Mouse (Mus musculus) c-Kit-positive CD71-positive TER-119-negative erythroid progenitor cells, embryonic 14.5 days (primary cell): ENCODE measurements around the gene Poldip2.
A peak's percentile ranks its signal among the peaks of the same experiment; 100 is the strongest.
"Not testable (repeated sequence)": the region's sequence is repeated elsewhere in the genome, so short reads cannot be mapped to it uniquely, and the experiment has no call there.

Experiments used
- DNase-seq: peaks from one replicate; pipeline ENCODE4 v3.0.0-alpha.2; 2013; ENCODE audit warnings: low read depth

Poldip2 gene

GRCm38 (mm10) chr11:78501529-78501928, 10.5 kb upstream of the Poldip2 start:
- DNase-seq: no peak

- no peak for DNase-seq
Measured at GRCm38 (mm10) chr11:78502909-78503650, 8.9 kb upstream of the Poldip2 start, which contains the start of gene Sebox. Sebox (plus strand) TSS chr11:78503447.

GRCm38 (mm10) chr11:78505430-78505829, 6.6 kb upstream of the Poldip2 start:
- DNase-seq: no peak

GRCm38 (mm10) chr11:78509148-78509547, 2.8 kb upstream of the Poldip2 start:
- no peak for DNase-seq

- no peak for DNase-seq
Measured at GRCm38 (mm10) chr11:78513106-78513790, 1.3 kb downstream of the Poldip2 start.

DNA sequence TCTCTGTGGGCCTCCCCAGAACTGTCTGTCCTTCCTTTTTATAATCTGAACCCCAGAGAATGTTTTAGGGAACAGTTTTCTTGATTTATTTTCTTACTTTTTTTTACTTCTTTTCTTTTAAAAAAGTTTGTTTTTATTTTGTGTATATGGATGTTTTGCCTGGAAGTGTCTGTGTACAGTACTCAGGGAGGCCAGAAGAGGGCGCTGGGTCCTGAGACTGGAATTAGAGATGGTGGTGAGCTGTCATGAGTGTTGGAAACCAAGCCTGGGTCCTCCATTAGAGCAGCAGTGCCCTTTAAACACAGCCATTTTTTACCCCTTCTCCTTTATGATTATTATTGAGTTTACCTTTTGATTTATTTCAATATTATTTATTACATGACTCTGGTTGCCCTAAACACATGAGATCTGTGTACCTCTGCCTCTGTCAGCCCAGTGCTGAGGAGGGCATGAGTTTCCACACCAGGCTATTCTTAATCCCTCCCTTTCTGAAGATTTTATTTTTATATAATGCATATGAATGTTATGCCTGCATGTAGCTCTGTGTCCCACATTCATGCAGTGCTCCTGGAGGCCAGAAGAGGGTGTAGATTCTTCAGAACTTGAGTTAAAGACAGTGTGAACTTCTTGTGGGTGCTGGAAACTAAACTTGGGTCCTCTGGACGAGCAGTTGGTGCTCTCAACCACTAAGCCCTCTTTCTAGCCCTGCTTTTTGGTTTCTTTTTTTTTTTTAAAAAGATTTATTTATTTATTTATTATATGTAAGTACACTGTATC, 3.7 kb downstream of the Poldip2 start:
- no peak for DNase-seq

DNA sequence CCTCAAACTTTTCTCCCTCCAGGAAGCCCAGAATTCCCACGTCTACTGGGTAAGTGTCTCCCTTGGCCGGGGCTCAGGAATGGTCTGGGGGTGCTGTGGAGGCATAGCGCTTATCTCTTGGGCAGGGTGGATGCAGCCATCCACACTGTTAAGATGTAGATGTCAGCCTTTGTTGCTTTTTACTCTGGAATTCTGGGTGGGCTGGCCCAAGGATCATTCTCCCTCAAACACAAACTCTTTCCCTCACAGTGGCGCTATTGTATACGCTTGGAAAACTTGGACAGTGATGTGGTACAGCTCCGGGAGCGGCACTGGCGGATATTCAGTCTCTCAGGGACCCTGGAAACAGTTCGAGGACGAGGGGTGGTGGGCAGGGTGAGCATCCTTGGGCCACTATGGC, 6.9 kb downstream of the Poldip2 start:
- no peak for DNase-seq

DNA sequence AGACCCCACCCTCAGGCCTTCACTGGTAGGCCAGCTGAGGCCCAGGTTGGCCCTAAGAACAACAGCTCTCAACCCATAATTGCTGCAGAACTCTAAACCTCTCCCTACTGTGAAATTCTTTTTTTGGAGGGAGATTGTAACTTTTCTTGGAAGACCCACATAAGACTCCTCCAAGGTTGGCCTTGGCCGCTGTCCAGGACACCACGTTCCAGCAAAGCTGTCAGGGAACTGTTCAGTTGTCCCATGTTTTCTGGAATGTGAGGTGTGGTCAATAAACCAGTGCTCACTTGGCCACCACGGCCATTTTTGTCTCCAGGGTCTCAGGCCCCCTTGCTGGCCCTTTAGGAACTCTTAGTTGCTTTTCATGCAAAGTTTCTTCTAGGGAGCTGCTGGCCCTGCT, 9.9 kb downstream of the Poldip2 start:
- no peak for DNase-seq

- no peak for DNase-seq
Measured at GRCm38 (mm10) chr11:78522481-78522997, 10.5 kb downstream of the Poldip2 start.

DNA sequence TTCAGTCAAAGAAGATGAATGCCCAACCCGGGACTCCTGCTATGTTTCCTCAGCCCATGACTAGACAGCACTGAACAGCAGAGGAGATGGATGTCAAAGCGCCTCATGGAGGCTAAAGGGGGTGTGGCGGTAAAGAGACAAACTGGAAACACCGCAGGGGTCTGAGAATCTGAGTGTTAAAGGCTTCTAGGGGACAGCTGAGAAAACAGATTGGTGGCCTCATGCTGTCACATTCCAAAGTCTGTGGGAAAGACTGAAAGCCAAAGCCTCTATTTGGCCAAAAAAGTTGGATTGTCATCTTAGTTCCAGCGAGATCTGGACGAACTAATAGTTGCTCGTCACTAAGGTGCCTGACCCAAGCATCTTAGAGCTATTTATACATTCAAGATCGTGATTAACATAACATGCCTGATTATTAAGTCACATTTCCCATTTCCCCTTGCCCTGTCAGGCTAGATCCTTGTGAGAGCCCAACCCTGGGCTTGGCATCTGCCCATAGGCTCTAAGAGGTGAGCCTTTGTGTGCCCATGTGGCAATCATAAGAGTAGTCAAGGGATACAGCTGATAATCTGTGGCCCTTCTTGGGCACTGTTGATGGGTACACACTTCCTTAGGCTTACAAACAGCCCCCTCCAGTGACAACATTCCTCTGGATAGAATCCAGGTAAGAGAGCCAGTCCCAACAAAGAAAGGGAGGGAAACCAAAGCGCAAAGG, 11.4 kb downstream of the Poldip2 start:
- no peak for DNase-seq

DNA sequence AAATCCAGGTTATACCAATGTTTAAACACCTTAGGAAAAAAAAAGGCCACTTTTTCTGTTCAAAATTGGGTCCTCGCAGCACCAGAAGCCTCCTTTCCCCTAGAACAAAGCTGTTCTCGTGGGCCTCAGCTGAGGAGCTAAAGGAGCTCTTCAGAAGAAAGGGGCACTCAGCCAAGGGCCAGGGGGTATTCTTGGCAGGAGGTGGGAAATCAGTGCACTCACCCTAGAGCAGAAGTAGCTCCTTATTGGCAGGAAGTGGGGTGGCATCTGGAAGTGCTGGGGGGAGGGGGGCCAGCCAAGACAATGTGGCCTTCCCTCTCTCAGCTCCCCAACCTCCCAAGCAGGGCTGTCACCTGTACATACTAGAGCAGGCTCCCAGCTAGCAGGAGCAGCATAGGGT, 12.8 kb downstream of the Poldip2 start:
- no peak for DNase-seq

DNA sequence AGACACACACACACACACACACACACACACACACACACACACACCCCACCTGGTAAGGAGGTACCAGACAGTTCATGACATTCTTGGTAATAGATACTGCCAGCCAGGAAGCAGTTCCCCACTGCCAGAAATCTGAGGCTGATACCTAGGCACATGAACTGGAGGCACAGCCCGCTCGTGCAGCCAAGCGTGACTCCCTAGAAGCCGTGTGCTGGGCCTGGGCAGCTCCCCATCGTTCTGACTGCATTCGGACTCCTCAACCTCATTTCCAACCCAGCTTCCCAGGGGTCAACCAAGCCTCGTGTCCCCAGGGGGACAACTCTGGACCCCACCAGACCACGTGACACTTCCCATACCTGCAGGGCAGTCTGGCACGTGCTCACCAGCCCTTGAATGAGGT, 16.7 kb downstream of the Poldip2 start:
- DNase-seq: no peak

GRCm38 (mm10) chr11:78530001-78530400, 18.0 kb downstream of the Poldip2 start:
- DNase-seq: no peak

- no peak for DNase-seq
Measured at GRCm38 (mm10) chr11:78531046-78531445, 19.1 kb downstream of the Poldip2 start.

DNA sequence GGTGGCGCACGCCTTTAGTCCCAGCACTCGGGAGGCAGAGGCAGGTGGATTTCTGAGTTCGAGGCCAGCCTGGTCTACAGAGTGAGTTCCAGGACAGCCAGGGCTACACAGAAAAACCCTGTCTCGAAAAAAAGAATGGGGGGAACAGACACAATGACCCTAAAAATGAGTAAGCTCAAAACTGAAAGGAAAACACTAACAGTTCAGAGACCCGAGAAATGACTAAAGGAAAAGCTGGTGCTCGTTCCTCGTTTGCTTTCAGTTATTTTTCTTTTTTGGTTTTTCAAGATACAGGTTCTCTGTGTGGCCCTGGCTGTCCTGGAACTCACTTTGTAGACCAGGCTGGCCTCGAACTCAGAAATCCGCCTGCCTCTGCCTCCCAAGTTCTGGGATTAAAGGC, 19.5 kb downstream of the Poldip2 start:
- not testable (repeated sequence) for DNase-seq

- DNase-seq: no peak
Measured at GRCm38 (mm10) chr11:78534516-78534915, 22.5 kb downstream of the Poldip2 start.

DNA sequence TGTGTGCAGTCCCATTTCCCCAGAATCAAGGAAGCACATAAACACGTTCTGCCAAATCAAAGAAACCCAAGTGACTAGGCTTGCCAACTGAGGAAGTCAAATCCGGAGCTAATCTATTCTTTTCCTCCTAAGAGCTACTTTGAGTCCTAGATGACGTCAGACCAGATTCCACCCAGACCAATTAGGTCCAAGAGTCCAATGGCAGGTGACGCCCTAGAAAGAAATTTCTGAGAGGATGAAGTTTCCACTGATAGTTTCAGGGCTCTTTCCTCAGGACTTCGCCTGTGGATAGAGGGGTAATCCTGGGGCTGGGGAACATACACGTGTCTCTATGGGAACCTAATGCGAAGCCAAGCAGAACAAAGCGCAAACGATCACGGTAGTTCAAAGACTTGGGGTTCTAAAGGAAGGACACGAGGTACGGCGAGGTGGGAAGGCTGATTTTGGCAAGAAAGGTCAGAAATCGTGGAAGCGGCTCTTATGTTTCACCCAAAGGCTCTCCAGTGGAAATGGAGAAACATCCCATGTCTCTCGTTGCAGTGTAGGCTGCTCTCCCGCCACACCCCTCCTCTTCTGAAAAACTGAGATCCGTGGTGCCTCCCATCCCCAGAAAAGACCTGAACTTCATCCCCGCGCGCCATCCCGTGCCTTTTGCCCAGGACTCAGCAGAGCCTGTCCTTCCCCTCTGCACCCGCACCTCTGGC, 23.5 kb downstream of the Poldip2 start:
- no peak for DNase-seq

GRCm38 (mm10) chr11:78536080-78536689, 24.2 kb downstream of the Poldip2 start, which contains the start of the genes Tnfaip1 and Ift20:
Tnfaip1 (minus strand) TSS chr11:78536332.
Ift20 (plus strand) TSS chr11:78536361.
- peak; percentile 99 for DNase-seq

- DNase-seq: no peak
Measured at GRCm38 (mm10) chr11:78536690-78537084, 24.7 kb downstream of the Poldip2 start.

DNA sequence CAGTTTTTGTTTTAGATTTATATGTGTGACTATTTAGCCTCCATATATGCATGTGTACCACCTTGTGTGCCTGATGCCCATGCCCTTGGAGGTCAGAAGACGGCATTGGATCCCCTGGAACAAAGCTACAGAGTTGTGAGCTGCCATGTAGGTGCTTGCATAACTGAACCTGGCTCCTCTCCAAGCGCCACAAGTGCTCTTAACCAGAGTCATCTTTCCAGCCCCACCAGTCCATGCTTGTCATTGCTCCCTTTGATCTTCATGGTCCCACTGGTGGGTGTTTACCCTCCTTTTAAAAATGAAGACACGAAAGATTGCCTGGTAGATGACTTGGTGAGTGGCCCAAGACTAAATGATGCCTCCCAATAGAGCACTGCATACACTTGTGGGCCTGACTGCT, 28.4 kb downstream of the Poldip2 start:
- DNase-seq: no peak
